Mouse (Mus musculus) naive thymus-derived CD4-positive, alpha-beta T cell, adult 2 months (primary cell): Measurements from ENCODE around the gene St6galnac6.

Experiments
- DNase-seq: peaks from one replicate; pipeline ENCODE4 v3.0.0-alpha.2; 2011; ENCODE audit warnings: low read depth

St6galnac6 gene

GRCm38 (mm10) chr2:32599409-32599808 is at the start of gene St6galnac6:
St6galnac6 (plus strand) TSS chr2:32599709.
- DNase-seq: no peak

GRCm38 (mm10) chr2:32549764-32550163 is 49.7 kb upstream of the St6galnac6 start:
- no peak for DNase-seq

- DNase-seq: no peak
Measured at GRCm38 (mm10) chr2:32551236-32551635, 48.3 kb upstream of the St6galnac6 start.

GRCm38 (mm10) chr2:32553592-32554148 is 45.8 kb upstream of the St6galnac6 start:
- peak; percentile 76 for DNase-seq

GRCm38 (mm10) chr2:32555484-32555883 is 44.0 kb upstream of the St6galnac6 start:
- no peak for DNase-seq

GRCm38 (mm10) chr2:32556019-32556418 is 43.5 kb upstream of the St6galnac6 start:
- DNase-seq: no peak

- DNase-seq: no peak
Measured at GRCm38 (mm10) chr2:32559570-32559969, 39.9 kb upstream of the St6galnac6 start.

- peak; percentile 88 for DNase-seq
Measured at GRCm38 (mm10) chr2:32566536-32567063, 32.9 kb upstream of the St6galnac6 start.

- no peak for DNase-seq
Measured at GRCm38 (mm10) chr2:32568149-32568548, 31.4 kb upstream of the St6galnac6 start.

GRCm38 (mm10) chr2:32568941-32569340 is 30.6 kb upstream of the St6galnac6 start:
- DNase-seq: no peak

- peak; percentile 93 for DNase-seq
Measured at GRCm38 (mm10) chr2:32570698-32571494, 28.6 kb upstream of the St6galnac6 start, which contains the start of gene Dpm2. Dpm2 (plus strand) TSS chr2:32570858.

- no peak for DNase-seq
Measured at GRCm38 (mm10) chr2:32572196-32572595, 27.3 kb upstream of the St6galnac6 start.

GRCm38 (mm10) chr2:32574497-32574896 is 25.0 kb upstream of the St6galnac6 start, which contains the start of gene Pip5kl1:
Pip5kl1 (plus strand) TSS chr2:32574797.
- DNase-seq: no peak

GRCm38 (mm10) chr2:32574901-32575585 is 24.5 kb upstream of the St6galnac6 start:
- peak; percentile 85 for DNase-seq

GRCm38 (mm10) chr2:32575586-32576160 is 23.8 kb upstream of the St6galnac6 start, which contains the start of gene 9430097D07Rik:
9430097D07Rik (minus strand) TSS chr2:32575684.
- DNase-seq: peak; percentile 73

- DNase-seq: no peak
Measured at GRCm38 (mm10) chr2:32576532-32576931, 23.0 kb upstream of the St6galnac6 start.

- DNase-seq: no peak
Measured at GRCm38 (mm10) chr2:32578146-32579046, 21.1 kb upstream of the St6galnac6 start.

- DNase-seq: peak; percentile 24
Measured at GRCm38 (mm10) chr2:32581450-32582095, 17.9 kb upstream of the St6galnac6 start.

- DNase-seq: peak; percentile 90
Measured at GRCm38 (mm10) chr2:32582830-32583799, 16.4 kb upstream of the St6galnac6 start.
